Mouse (Mus musculus) erythroblast, embryonic 14.5 days (primary cell): ENCODE measurements around the gene Sun2.

Experiments
- GATA1 ChIP-seq: IDR thresholded peaks from 2 replicates; pipeline ENCODE4 v1.6.1; 2012; ENCODE audit warnings: low read length, inconsistent platforms, mixed read lengths
- TAL1 ChIP-seq: IDR thresholded peaks from 3 replicates; pipeline ENCODE4 v1.6.1; 2012; ENCODE audit warnings: low read length, inconsistent platforms, mixed read lengths

GRCm38 (mm10) chr15:79751772-79752171 is 9.4 kb upstream of the Sun2 start:
- TF ChIP-seq GATA1 (no peak), TAL1 (no peak)
